ENCODE assay signal across 8 mouse cellular contexts in genomic region chr19:8740603-8741002, GRCm38 (mm10). TPM values are rescaled to one million over a fixed set of nuclear protein-coding genes. Genes with fewer than 3 reads are reported as not detected.
DNase-seq lines count a peak whose midpoint lies in the region; ATAC-seq lines count a peak whose summit lies in the region.

Gene 1700092M07Rik (plus strand): TSS chr19:8740718.

- DNase-seq in heart, adult 9 months (ENCODE audit: low spot score in 2 of 2): no peak
- DNase-seq in MN1 (ENCODE audit: low spot score): peak; percentile 24
- no peak for DNase-seq in retina, embryonic 14.5 days (ENCODE audit: low spot score)
- DNase-seq in spleen, postnatal 10 days (ENCODE audit: low spot score in 2 of 2): no peak
- no peak for DNase-seq in ovary, adult 18-20 months (ENCODE audit: low spot score)

- WGBS in heart, embryonic 12.5 days: 72% methylated on average over 14 of the region's 14 CpGs
- WGBS in heart, embryonic 14.5 days: 70% methylated on average over 14 of the region's 14 CpGs
- WGBS in liver, embryonic 16.5 days (ENCODE audit: insufficient replicate concordance): 73% methylated on average over 14 of the region's 14 CpGs

- H3K27me3 ChIP-seq in heart, embryonic 12.5 days (replicated peaks): no peaks in the 10 kb centered on the region
- no peaks in the 10 kb centered on the region for H3K27me3 ChIP-seq in heart, embryonic 14.5 days (ENCODE audit: control insufficient read depth, insufficient read depth, low read length)
- no peaks in the 10 kb centered on the region for H3K27me3 ChIP-seq in liver, embryonic 16.5 days (ENCODE audit: control insufficient read depth, insufficient read depth, low read depth, low read length)

- peak within 1 kb of the TSS; percentile 87 for H3K9ac ChIP-seq in heart, embryonic 12.5 days
- peak within 1 kb of the TSS; percentile 84 for H3K9ac ChIP-seq in heart, embryonic 14.5 days (ENCODE audit: low read length)
- peak within 1 kb of the TSS; percentile 94 for H3K9ac ChIP-seq in liver, embryonic 16.5 days (ENCODE audit: low read depth, low read length)

- H3K9me3 ChIP-seq in heart, embryonic 12.5 days (replicated peaks): no peaks in the 10 kb centered on the region
- no peaks in the 10 kb centered on the region for H3K9me3 ChIP-seq in heart, embryonic 14.5 days (ENCODE audit: control insufficient read depth, low read length)
- no peaks in the 10 kb centered on the region for H3K9me3 ChIP-seq in liver, embryonic 16.5 days (replicated peaks; ENCODE audit: control insufficient read depth, low read length)

- H3K27ac ChIP-seq in heart, embryonic 12.5 days (ENCODE audit: poor library complexity, severe bottlenecking): peak within 1 kb of the TSS; percentile 97
- H3K27ac ChIP-seq in heart, embryonic 14.5 days (replicated peaks in 1 of 2; ENCODE audit: control insufficient read depth in 1 of 2, insufficient read depth in 1 of 2, low read depth in 2 of 2, low read length in 2 of 2): peak within 1 kb of the TSS; percentile 96 to 99
- peak within 1 kb of the TSS; percentile 95 for H3K27ac ChIP-seq in liver, embryonic 16.5 days (ENCODE audit: low read length)

- peak within 1 kb of the TSS; percentile 72 for H3K4me3 ChIP-seq in heart, embryonic 12.5 days
- peak within 1 kb of the TSS; percentile 66 to 79 for H3K4me3 ChIP-seq in heart, embryonic 14.5 days (ENCODE audit: control insufficient read depth in 1 of 2, insufficient read depth in 1 of 2, low read depth in 1 of 2, low read length in 2 of 2)
- peak within 1 kb of the TSS; percentile 87 for H3K4me3 ChIP-seq in liver, embryonic 16.5 days (ENCODE audit: low read depth, low read length)

- H3K36me3 ChIP-seq in heart, embryonic 12.5 days: peaks cover 61% of the 10 kb centered on the region
- peaks cover 63% of the 10 kb centered on the region for H3K36me3 ChIP-seq in heart, embryonic 14.5 days (ENCODE audit: control insufficient read depth, insufficient read depth, low read length)
- H3K36me3 ChIP-seq in liver, embryonic 16.5 days (ENCODE audit: control insufficient read depth, insufficient read depth): peaks cover 29% of the 10 kb centered on the region

- H3K4me2 ChIP-seq in heart, embryonic 12.5 days: peak within 1 kb of the TSS; percentile 98
- peak within 1 kb of the TSS; percentile 55 for H3K4me2 ChIP-seq in heart, embryonic 14.5 days (ENCODE audit: low read length)
- peak within 1 kb of the TSS; percentile 62 for H3K4me2 ChIP-seq in liver, embryonic 16.5 days (ENCODE audit: low read depth, low read length)

- ATAC-seq in heart, embryonic 12.5 days (ENCODE audit: insufficient number of reproducible peaks, low FRiP score): no peak
- ATAC-seq in heart, embryonic 14.5 days (ENCODE audit: insufficient number of reproducible peaks, insufficient read depth, low FRiP score, low read depth): no peak
- no peak for ATAC-seq in liver, embryonic 16.5 days (ENCODE audit: low read depth)

- peaks cover 23% of the 10 kb centered on the region for H3K4me1 ChIP-seq in heart, embryonic 12.5 days (replicated peaks)
- H3K4me1 ChIP-seq in heart, embryonic 14.5 days (ENCODE audit: control insufficient read depth in 2 of 2, insufficient read depth in 2 of 2, low read length in 2 of 2): peaks cover 8 to 21% of the 10 kb centered on the region in 2 experiments
- peaks cover 19% of the 10 kb centered on the region for H3K4me1 ChIP-seq in liver, embryonic 16.5 days (ENCODE audit: control insufficient read depth, low read depth, low read length)

RNA-seq across cellular contexts. Expression of gene 1700092M07Rik, which starts in this region (rescaled TPM):
- polyA plus RNA-seq in heart, embryonic 12.5 days (2016; fragmentation: Nextera tagmentation; extraction: Ambion mirVana): 1.8 and 2.8 TPM in 2 replicates
- 1.2 TPM in 1 of 2 replicates, not detected in the other for polyA plus RNA-seq in heart, embryonic 14.5 days (2014; fragmentation: Nextera tagmentation; extraction: Ambion mirVana)
- polyA plus RNA-seq in liver, embryonic 16.5 days (2015; fragmentation: Nextera tagmentation; extraction: Ambion mirVana): 0.45 and 0.63 TPM in 2 replicates
